Mouse (Mus musculus) cerebellum, adult 2 months (tissue): ENCODE data around the gene Prss53.

ENCODE experiments used
- CTCF ChIP-seq: fragments of 200-500 bp; IDR thresholded peaks from 2 replicates; pipeline ENCODE4 v1.5.1; 2011; ENCODE audit warnings: low read depth, mild to moderate bottlenecking, control low read depth, low read length, moderate library complexity, borderline replicate concordance; ENCODE audit not compliant: insufficient read depth
- POLR2A ChIP-seq: fragments of 200-500 bp; IDR thresholded peaks from 2 replicates; pipeline ENCODE4 v1.6.1; 2011; ENCODE audit warnings: low read length, control low read depth, borderline replicate concordance; ENCODE audit not compliant: insufficient read depth

DNA sequence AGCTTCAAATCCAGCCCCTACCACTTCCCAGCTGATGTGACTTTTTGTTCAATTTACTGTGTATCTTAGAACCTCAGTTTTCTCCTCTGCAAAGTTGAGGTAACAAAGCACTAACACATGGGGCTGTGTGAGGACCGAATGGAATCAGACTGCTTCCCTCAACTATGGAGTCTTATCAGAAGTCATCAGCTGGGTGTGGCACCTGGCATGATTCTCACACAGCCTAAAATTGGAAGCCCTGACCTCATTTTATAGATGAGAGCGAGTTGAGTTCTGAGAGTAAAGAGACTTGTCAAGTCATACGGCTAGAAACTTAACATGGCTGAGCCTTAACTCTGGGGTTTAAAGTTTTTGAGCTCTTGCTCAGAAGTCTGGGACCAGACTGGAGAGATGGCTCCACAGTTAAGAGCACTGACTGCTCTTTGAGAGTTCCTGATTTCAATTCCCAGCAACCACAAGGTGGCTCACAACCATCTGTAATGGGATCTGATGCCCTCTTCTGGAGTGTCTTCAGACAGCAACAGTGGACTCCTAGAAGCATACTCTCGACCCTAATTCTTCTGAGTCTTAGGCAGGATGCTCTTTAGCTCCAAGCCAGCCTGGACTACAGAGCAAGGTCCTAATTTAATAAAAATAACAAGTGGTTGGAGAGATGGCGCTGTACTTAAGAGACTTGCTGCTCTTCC, 20.5 kb downstream of the Prss53 start:
- no peak for TF ChIP-seq POLR2A
- no peak for TF ChIP-seq CTCF
